Mouse (Mus musculus) embryo, embryonic 10.5 days (tissue): Measurements from ENCODE around the gene Sema4d.

Experiments
- DNase-seq: peaks from one replicate; pipeline ENCODE4 v3.0.0-alpha.2; 2015; ENCODE audit warnings: low spot score

Gene Sema4d

DNA sequence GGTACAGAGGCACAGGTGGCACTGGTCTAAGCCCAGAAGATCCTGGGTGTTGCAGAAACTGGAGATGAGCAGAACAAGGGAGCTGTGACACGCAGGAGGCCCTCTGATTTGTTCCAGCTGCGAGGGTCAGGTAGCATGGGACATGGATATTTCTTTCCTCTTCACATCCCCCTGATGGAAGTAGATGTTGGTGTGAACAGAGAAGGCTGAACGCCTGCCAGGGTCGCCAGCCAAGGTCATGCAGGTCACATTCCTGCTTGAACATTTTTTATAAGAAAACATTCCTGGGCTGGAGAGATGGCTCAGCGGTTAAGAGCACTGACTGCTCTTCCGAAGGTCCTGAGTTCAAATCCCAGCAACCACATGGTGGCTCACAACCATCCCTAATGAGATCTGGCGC, 66.2 kb downstream of the Sema4d start:
- peak; percentile 53 for DNase-seq

DNA sequence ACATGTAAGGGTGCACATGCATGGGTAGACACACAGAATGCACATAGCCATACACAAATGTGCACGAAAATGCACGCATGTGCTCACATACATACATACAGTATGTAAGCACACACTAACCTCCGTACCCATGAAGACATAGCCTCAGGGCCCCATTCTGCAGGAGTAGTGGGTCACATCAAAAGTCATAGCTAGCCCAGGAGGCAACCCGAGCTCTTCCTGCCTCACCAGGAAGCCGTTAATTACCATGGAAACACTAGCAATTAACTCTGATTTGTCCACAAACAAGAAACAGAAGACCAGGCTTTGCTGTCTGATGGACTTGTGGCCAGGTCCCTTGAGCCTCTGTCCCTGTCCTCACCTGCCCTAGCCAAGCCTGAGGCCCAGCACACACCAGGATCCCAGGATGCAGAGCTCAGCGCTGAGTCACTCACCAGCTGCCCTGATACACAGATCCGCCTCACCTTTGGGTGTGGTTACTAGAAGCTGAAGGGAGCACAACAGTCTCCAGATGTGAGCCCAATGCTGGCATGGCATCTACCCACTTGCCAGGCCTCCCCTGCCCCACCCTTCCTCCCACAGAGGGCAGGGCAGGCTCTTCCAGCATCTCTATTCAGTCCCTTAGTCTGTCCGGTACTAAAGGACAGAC, 67.5 kb downstream of the Sema4d start:
- DNase-seq = peak; percentile 38

DNA sequence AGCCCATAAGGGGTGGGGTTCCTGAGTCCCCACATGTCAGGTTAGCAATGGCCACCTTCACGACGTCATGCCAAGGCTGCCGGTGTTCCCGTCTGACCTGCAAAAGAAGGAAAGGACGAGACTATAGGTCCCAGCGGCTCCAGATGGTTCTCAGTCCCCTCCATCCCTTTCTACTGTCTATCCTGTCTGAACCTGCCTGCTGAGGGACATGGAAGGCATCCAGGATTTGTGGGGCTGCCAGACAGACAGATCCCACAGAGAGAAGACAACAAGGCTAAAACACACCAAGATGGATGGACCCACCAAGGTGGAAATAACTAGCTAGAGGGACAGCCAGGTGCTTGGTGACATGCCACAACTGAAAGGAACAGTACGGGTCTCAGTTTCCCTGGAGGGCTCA, 68.1 kb downstream of the Sema4d start:
- no peak for DNase-seq

DNA sequence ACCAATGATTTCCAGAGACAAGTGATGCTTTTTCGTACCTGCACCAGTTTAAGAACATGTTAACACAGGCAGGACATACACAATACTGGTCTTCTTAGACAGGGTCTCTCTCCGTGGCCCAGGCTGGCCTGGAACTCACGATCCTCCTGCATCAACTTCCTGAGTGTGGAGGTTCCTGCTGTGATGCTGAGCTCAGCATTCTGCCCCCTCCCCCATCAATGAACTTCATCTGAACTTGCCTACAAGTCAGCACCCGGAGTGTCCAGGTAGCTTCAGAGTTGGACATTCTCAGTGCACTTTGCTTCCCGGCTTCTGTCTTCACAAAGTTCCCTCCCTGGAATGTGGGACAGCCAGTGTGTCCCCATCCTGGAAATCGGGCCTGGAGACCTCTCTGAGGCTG, 69.0 kb downstream of the Sema4d start:
- DNase-seq = no peak

DNA sequence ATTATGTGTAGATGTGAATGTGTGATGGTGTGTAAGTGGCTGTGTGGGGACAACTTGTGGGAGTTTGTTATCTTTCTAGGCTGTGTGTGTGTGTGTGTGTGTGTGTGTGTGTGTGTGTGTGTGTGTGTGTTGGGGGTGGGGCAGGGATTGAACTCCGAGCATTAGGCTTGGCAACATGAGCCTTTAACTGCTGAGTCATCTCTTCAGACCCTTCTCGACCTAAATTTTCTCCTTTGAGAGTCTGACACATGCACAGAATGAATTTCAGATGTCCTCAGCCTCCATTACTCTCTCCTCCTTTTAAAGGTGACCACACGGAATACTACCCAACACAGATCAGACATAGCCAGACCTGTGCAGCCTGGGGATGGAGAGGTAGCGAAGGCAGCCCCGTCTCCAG, 70.4 kb downstream of the Sema4d start:
- DNase-seq = no peak

DNA sequence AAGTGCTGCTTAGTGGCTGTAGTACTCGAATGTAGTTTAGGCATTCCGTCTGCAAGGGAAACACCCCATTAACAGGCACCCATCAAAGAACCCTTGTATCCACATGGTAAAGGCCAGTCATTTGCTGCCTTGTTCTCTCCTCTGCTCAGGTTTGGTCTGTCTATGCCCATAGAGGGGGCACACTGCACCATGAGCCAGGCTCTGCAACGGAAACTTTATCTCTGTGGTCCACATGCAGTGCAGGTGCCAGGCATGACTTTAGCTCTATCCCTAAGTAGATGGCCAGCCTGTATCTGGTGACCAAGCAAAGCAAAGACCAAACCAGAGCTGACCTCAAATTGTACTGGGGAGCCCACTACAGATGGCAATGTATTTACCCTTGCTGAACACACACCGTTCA, 73.0 kb downstream of the Sema4d start:
- no peak for DNase-seq

DNA sequence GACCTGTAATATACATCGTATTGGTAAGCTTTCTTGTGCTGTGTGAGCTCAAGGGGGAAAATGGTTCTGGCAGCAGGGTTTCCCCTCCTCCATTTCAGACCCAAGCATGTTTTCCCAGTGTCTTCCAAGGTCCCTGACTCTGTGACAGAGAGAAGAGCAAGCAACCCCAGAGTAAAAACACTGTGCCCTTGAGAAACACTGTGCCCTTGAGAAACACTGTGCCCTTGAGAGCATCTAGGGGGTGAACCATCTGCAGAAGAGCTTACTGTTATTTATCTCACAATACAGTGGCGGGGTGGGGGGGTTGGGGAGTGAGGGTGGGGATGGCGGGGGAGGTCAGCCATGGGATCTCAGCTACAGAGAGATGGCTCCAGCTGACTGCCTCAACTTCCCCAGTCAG, 74.3 kb downstream of the Sema4d start:
- DNase-seq = no peak

DNA sequence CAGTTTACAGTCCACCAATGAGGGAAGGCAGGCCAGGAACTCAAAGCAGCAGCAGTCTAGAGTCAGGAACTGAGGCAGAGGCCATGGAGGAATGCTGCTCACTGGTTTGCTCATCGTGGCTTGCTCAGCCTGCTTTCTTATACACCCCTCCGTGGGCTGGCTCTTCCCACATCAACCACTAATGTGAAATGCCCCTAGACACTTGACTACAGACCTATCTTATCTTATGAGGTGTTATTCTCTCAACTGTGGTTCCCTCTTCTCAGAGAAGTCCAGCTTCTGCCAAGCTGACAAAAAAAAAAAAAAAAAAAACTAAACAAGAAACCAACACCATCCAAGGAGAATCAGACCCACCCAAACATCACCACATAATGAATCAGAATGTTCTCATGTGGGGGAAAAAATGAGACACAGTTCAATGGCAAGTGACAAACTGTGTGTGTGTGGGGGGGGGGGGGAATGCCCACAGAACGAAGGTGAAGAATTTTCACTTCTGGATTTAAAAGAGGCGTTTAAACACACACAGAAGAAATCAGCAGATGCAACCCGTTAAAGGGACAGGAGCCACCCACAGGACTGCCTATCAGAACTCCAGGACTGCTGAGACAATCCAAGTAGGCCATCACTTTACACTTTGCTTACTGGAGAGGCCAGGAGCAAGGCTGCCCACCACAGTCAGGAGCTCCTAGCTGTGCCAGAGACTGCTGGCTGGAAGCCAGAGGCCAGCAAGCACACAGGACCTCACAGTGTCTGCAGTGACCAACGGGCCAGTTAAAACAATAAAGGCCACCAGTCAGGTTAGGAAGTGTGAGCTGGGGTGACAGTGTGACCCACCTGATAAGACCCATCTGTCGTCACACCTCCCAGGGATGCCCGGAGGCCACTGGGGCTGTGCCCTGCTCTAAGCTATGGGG, 76.9 kb downstream of the Sema4d start:
- DNase-seq = no peak

DNA sequence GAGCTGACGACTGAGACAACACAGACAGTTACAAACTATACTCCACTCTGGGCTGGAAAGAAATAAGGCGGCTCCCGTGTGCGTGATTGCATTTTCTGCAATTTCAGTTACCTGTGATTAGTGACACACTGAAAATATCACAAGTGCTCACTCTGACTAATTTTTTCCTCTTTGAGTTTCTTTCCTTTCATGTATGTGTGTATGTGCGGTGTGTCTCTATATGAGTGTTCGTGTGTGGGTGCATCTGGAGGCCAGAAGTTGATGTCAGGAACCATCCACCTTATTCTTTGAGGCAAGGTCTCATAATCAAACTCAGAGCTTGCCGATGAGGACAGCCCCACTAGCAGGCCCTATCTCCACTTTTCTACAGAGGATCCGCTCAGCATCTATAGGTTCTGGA, 81.5 kb downstream of the Sema4d start:
- DNase-seq = no peak

DNA sequence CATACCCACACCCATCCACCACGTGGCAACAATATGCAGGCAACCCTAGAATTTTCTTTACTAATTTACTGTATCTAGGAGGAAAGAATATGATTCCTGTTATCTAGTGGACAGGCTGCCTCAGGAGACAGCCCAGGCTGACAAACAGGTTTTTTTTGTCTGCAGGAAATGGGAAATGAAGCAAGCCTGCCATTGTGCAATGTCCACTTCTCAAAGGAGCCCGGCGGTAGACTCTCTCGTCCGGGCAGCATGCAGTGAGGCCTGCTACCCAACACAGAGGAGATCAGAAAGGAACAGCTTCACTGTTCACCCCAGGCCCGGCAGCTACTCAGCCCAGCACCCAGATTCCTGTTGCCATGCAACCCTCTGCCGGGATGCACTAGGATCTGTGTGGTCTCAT, 82.8 kb downstream of the Sema4d start:
- DNase-seq = no peak

DNA sequence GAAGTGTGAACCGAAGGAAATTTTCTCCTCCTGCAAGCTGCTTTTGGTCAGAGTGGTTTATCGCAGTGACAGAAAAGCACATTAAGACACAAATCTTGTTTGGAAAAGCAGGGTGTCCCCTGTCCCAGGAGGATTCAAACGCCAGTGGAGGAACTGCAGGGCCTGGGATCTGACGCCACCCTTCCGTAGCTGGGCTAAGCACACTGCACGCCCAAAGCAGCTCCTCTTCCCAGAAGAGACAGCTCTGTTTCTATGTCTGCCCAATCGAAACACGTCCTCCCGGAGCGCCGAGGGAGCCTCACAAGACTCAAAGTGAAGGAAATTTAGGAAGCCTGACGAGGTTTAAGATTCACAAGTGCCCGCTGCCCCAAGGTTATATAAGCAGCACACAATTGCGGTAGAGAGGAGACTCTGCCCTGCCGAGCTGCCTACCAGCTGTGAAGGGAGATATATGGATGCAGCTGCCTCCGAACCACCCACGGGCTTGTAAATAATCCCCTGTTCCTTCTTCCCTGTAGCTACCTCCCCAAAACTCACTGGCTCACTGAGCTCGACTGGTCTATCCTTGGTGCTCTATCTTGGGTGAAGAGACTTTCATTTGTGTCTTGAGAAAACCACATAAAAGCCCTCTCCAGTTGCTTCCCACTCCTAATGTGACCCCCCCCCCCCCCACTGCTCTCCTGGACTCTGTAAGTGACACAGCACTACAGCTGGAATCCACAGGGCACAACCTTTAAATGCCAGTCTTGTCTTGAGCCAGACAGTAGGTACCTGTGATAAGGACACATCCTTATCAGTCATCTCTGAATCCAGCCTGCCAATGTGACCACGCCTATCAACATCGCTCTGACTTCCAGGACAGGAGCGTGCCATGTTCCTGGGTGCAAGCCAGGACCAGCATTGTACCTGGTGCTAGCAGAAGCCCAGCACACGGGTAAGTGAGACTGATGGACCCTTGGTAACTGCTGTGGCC, 87.4 kb downstream of the Sema4d start:
- no peak for DNase-seq

DNA sequence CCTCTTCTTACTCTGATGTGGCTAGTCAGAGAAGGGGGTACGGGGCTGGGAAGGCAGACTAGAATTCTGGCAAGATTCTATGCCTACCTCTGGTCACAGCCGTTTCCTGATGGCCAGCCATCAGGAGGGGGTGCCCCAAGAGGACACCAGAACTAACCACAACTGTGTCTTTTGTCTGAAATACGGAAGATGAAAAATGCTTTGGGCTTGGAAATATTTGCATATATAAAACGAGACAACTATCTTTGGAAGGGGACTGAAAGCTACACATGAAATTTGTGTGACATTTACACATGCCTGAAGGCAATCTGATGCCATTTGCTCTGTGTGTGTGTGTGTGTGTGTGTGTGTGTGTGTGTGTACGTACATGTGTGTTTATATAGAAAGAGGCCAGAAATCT, 89.7 kb downstream of the Sema4d start:
- DNase-seq = no peak

DNA sequence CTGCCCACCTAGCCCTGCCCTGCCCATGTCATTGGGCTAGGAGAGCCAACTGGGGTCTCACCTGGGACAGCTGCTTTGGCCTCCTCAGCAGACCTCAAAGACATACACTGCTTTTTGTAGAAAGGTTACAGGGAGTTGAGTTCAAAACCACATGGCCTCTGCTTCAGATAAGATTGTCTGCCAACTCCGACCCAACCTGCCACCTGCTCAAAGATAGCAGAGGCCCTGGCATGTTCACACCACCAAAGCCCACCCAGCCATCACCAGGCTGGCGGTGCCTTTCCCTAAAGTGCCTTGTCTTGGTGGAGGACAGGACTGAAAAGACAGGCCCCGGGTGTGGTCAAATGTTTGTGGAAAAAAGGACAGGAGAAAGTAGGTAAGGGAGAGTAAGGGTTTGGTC, 95.2 kb downstream of the Sema4d start:
- no peak for DNase-seq

DNA sequence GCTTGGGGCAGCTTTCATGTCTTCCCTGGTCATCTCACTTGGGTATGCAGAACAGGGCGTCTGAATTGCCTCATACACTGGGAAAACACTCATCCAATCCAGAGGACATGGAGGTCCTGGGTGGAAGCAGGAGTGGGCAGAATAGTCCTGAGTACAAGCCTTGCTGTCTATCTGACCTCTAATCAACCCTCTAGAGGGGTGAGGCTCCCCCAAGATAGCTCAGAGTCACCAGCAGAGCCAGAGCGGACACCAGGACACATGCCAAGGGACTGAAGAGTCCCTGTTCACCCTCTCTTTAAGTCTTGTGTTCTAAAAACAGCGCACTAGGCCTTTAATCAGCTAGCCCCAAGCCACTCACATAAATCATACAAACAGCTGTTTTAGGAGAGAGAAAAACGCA, 95.7 kb downstream of the Sema4d start:
- DNase-seq = no peak

DNA sequence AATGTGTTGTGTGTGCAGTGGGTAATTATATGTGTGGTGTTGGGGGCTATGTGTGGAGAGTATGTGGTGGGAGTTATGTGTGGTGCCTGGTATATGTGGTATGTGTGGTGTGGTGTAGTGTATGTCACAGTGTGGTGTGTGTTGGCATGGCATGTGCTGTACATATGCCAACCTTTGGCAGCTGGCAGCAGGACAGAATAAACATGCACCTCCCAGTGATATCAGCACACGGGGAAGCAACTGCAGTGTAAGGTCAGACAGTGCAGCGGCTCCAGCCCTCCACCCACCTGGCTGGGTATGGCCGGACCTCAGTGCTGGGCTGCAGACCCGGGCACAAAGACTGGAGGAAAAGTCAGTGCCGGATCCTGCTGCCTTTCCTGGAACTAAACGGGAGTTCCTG, 96.1 kb downstream of the Sema4d start:
- no peak for DNase-seq

DNA sequence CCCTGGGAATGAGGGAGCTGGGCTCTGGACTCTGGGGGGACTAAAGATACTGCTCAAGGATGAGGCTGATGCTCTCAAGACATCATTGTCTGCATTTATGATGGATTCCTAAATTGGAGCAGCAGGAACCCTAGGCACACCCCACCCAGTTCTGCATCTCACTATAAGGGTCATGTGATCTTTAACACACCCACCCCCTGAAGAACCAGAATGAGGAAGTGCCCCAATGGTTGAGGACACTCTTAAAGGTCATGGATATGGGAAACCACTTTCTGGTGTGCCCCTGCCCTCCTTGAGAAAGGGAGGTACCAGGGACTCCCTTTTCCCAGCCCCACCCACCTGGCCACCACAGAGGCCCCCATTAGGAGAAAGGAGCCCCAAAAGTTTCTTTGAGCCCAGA, 97.1 kb downstream of the Sema4d start:
- no peak for DNase-seq

DNA sequence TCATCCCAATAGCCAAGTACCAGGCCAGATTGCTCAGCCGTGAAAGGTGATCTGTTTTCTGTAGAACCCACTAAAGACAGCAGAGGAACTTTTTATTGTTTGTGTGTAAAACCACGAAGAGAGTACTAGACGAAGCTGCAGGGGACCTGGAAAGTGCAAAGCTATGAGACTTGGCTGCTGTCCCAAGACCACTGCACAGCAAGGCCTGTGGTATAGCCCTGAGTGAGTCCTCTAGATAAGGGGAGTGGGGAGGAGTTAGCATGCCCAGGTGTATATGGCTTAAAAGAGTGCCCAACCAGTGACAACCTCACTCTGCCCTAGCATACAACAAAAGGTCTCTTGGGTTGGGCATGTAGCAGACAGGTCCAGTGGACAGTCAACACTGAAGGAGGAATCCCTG, 104.9 kb downstream of the Sema4d start:
- DNase-seq = no peak

DNA sequence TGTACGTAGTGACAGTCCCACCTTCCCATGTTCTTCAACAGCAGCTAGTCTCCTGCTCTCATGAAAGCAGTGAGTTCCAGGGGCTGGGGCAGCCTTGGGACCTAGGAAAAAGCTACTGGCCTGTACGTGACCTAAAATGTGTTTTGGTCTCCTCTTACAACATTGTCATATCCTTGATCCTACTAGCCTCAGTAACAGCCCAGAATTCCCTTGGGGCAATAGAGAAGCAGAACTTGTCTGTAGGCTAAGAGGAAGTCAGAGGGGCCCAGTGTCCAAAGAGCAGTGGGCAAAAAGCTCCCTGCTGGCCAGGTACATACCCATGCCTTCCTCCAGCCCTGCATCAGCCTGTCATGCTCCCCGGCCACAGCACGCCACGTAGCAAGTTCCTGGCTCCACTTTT, 106.6 kb downstream of the Sema4d start:
- DNase-seq = no peak

DNA sequence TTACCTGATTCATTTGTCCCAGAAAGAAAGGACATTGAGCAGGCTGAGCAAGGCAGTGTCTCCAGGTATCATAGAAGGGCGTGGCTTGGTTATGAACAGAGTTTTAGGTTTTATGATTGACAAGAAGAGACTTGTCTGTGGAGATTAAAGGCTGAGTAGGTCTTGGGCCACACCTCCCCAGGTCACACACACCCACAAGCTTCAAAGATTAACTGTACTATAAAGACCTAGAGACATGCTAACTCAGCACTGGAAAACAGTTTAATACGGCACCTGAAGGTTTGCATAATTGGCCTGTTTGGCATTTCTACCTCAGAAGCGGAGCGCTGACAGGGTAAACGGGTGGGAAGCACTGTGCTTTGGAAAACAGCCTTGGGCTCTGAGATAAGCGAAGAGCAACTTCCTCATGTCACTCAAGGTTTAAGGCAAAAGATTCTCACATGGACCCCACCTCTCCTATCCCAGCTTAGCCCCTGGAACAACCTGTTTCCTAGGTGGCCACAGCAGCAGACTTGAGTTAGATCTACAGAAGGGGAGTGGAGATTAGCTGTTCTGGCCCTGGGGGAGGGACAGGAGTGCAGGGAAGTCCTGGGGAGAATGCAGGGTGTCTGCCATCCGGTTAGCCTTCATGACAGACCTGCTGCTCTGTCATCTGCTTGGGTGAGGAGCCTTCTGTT, 108.1 kb downstream of the Sema4d start:
- DNase-seq = no peak

DNA sequence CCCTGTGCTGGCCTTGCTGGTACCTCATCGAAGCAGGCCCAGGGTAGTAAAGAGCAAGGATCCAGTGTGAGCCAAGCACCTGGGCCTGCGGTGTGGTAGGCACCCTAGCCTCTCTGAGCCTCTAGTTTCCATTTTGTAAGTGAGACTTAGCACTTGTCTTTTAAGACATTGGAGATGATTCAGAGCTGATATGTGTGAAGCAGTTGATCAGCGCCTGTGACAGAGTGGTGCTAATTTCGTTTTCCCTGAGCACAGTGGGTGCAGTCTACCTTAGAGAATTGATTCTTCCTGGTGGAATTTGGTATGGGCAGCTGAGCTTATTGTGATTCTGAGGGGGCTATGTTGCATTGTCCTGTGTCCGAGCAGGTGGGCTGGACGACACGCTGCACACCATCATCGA, 111.9 kb downstream of the Sema4d start:
- no peak for DNase-seq

DNA sequence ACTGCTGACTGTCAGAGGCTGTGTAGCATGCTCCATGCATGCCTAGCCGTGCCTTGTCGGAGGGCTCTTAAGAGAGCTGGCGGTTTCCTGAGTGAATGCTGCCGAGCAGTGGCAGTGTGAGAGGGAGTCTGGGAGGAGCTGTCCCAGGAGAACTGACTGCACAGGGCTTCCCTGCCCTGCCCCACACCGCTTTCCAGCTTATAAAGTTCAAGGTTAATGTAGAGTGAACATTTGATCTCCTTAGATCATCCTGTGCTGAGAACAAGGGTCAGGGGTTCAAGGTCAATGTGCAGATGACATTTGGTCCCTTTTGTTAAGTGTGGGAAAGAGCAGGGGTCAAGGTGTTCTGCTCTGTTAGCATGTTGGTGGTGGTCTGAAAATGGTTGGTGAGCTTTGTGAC, 112.5 kb downstream of the Sema4d start:
- DNase-seq = no peak

DNA sequence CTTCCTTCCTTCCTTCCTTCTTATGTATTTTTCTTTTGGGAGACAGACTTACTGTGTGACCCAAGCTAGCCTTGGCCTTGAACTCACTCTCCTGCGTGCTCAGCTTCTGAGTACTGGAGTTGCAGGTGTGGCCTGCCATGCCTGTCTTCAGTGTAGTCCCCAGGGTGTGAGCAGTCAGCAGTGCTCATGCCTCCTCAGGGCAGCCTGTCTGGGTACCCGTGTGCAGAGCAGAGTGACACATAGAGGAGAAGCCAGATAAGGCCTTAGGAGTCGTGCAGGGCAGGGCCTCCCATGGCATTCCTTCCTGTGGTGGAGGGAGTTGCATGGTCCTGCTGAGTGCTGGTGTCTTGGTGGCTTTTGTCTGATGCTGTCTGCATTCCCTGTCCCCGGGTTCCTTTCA, 114.2 kb downstream of the Sema4d start:
- DNase-seq = no peak
